Mouse (Mus musculus): ENCODE data around the gene Ube2l3. TPM values are rescaled to one million over a fixed set of nuclear protein-coding genes. Genes with fewer than 3 reads are reported as not detected.

Gene Ube2l3
- polyA plus RNA-seq, 1 experiment = 173 TPM

DNA sequence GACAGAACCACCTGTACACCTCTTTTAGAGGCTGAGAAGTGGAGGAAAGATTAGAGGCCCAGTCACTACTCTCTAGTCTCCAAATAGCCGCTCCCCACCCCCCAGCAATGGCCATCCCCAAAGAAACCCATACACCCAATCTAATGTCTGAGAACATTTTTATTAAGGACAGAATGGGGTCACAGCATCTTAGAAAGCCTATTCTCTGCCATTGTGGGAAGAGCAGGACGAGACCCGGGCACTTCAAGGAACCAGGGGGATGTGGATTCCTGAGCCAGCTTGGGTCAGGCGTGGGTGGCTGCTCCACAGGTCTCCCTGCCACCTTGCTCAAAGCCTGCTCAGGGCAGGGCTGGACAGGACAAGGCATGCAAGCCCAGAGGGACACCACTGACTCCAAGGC is 50.6 kb downstream of the Ube2l3 start:
- Histone ChIP-seq H3K4me1 (ENCODE audit: control insufficient read depth, insufficient read depth, low read length) (peaks cover 12% of the 10 kb centered on the region), H3K4me3 (ENCODE audit: insufficient read depth, low read length) (no peak overlapping the region), H3K27ac (ENCODE audit: insufficient read depth, low read length) (no peak overlapping the region)
- TF ChIP-seq POLR2A (IDR thresholded peaks at IDR 0.05; ENCODE audit: low read depth, low read length) = no peak
- no peak for TF ChIP-seq CTCF (IDR thresholded peaks at IDR 0.05; ENCODE audit: borderline replicate concordance, insufficient read depth, low read length)

GRCm38 (mm10) chr16:17150520-17151258 is 51.8 kb downstream of the Ube2l3 start:
- Histone ChIP-seq H3K27ac (ENCODE audit: insufficient read depth, low read length) (no peak overlapping the region), H3K4me3 (ENCODE audit: insufficient read depth, low read length) (no peak overlapping the region), H3K4me1 (ENCODE audit: control insufficient read depth, insufficient read depth, low read length) (peaks cover 12% of the 10 kb centered on the region)
- TF ChIP-seq CTCF (IDR thresholded peaks at IDR 0.05; ENCODE audit: borderline replicate concordance, insufficient read depth, low read length) (no peak), POLR2A (IDR thresholded peaks at IDR 0.05; ENCODE audit: low read depth, low read length) (no peak)

- TF ChIP-seq CTCF (IDR thresholded peaks at IDR 0.05; ENCODE audit: borderline replicate concordance, insufficient read depth, low read length) (peak; percentile 37; the same call in 1 of the 2 replicates), POLR2A (IDR thresholded peaks at IDR 0.05; ENCODE audit: low read depth, low read length) (0 out of 2 replicates have a peak, but pooled peaks have one; percentile 30)
- Histone ChIP-seq H3K4me3 (ENCODE audit: insufficient read depth, low read length) (peak overlapping the region; percentile 72), H3K27ac (ENCODE audit: insufficient read depth, low read length) (no peak overlapping the region), H3K4me1 (ENCODE audit: control insufficient read depth, insufficient read depth, low read length) (no peaks in the 10 kb centered on the region)
Measured at GRCm38 (mm10) chr16:17148084-17148483, 54.4 kb downstream of the Ube2l3 start.

DNA sequence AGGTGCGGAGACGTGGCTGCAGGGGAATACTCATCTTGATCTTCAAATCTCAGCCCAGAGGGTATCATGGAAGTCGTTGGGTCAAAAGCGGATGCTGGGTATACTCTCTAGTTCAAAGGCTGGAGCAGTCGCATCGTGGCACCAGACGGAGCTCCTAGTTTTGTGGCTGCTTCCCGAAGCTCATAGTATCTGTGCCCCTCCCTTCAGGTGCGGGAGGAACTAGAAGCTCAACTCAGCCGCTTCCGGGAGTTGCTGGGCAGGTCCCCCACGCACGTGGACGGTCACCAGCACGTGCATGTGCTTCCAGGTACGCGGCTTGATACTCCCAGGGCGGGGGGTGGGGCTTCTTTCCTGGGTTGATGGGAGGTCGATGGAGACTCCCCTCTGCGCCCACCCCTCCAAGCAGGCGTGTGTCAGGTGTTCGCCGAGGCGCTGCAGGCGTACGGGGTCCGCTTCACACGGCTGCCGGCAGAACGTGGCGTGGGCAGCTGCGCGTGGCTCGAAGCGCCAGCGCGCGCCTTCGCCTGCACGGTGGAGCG is 55.0 kb downstream of the Ube2l3 start:
- Histone ChIP-seq H3K4me3 (ENCODE audit: insufficient read depth, low read length) (peak overlapping the region; percentile 72), H3K27ac (ENCODE audit: insufficient read depth, low read length) (no peak overlapping the region), H3K4me1 (ENCODE audit: control insufficient read depth, insufficient read depth, low read length) (no peaks in the 10 kb centered on the region)
- TF ChIP-seq POLR2A (IDR thresholded peaks at IDR 0.05; ENCODE audit: low read depth, low read length) (no peak), CTCF (IDR thresholded peaks at IDR 0.05; ENCODE audit: borderline replicate concordance, insufficient read depth, low read length) (no peak)

GRCm38 (mm10) chr16:17146772-17147235 is 55.6 kb downstream of the Ube2l3 start, which contains the start of gene Ccdc116:
TSS of gene Ccdc116 (minus strand) at chr16:17147229.
- no peaks in the 10 kb centered on the region for H3K4me1 ChIP-seq (ENCODE audit: control insufficient read depth, insufficient read depth, low read length)
- peak within 1 kb of the TSS; percentile 72 for H3K4me3 ChIP-seq (ENCODE audit: insufficient read depth, low read length)
- no peak within 1 kb of the TSS for H3K27ac ChIP-seq (ENCODE audit: insufficient read depth, low read length)
- TF ChIP-seq CTCF (IDR thresholded peaks at IDR 0.05; ENCODE audit: borderline replicate concordance, insufficient read depth, low read length) = 0 out of 2 replicates have a peak, but pooled peaks have one; percentile 13
- TF ChIP-seq POLR2A (IDR thresholded peaks at IDR 0.05; ENCODE audit: low read depth, low read length) = peak; percentile 60

DNA sequence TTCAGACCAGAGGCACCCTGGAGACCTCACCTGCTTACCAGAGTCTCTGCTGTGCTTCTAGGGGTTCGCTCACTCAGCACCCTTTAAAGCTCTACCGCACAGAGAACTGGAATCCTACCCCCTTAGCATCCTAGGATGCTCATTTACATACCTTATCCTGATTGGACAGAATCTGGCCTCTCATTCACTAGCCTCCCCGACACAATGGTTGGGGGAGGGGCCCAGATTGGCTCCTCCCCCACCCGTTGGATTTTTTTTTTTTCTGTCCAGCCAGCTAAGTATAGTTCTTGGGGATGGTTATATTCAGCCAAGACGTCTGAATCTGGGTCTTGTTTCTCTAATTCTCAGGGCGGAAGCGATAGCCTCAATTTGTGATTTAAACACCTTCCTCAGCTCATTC is 58.1 kb downstream of the Ube2l3 start, which contains the start of gene Ydjc:
Gene Ydjc, plus strand, starts transcription at position 283 of the 400 bp plus-strand sequence.
- no peak within 1 kb of the TSS for H3K27ac ChIP-seq (ENCODE audit: insufficient read depth, low read length)
- no peaks in the 10 kb centered on the region for H3K4me1 ChIP-seq (ENCODE audit: control insufficient read depth, insufficient read depth, low read length)
- no peak for TF ChIP-seq CTCF (IDR thresholded peaks at IDR 0.05; ENCODE audit: borderline replicate concordance, insufficient read depth, low read length)
- TF ChIP-seq POLR2A (IDR thresholded peaks at IDR 0.05; ENCODE audit: low read depth, low read length) = no peak
- H3K4me3 ChIP-seq (ENCODE audit: insufficient read depth, low read length) = no peak within 1 kb of the TSS

GRCm38 (mm10) chr16:17137355-17137754 is 65.1 kb downstream of the Ube2l3 start:
- Histone ChIP-seq H3K4me3 (ENCODE audit: insufficient read depth, low read length) (no peak overlapping the region), H3K27ac (ENCODE audit: insufficient read depth, low read length) (no peak overlapping the region), H3K4me1 (ENCODE audit: control insufficient read depth, insufficient read depth, low read length) (peaks cover 2% of the 10 kb centered on the region)
- TF ChIP-seq POLR2A (IDR thresholded peaks at IDR 0.05; ENCODE audit: low read depth, low read length) (no peak), CTCF (IDR thresholded peaks at IDR 0.05; ENCODE audit: borderline replicate concordance, insufficient read depth, low read length) (no peak)

DNA sequence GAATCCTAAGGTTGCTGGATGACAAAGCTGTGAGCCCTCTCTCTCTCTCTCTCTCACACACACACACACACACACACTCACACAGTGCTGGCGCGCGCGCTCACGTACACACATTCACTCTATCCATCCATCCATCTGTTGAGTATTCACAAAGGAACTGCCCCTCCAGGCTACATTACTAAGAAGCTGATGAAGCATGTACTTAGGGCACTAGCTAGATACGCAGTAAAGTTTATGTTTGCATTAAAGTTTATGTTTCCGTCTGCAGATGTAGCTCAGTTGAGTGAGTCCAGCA is 69.6 kb downstream of the Ube2l3 start:
- TF ChIP-seq CTCF (IDR thresholded peaks at IDR 0.05; ENCODE audit: borderline replicate concordance, insufficient read depth, low read length) (no peak), POLR2A (IDR thresholded peaks at IDR 0.05; ENCODE audit: low read depth, low read length) (no peak)
- peak overlapping the region; percentile 27 for H3K4me3 ChIP-seq (ENCODE audit: insufficient read depth, low read length)
- H3K4me1 ChIP-seq (ENCODE audit: control insufficient read depth, insufficient read depth, low read length) = peaks cover 6% of the 10 kb centered on the region; the same call in 1 of the 2 replicates
- H3K27ac ChIP-seq (ENCODE audit: insufficient read depth, low read length) = no peak overlapping the region

- peak; percentile 70 for TF ChIP-seq POLR2A (IDR thresholded peaks at IDR 0.05; ENCODE audit: low read depth, low read length)
- TF ChIP-seq CTCF (IDR thresholded peaks at IDR 0.05; ENCODE audit: borderline replicate concordance, insufficient read depth, low read length) = no peak
- Histone ChIP-seq H3K27ac (ENCODE audit: insufficient read depth, low read length) (no peak within 1 kb of the TSS), H3K4me3 (ENCODE audit: insufficient read depth, low read length) (peak within 1 kb of the TSS; percentile 86), H3K4me1 (ENCODE audit: control insufficient read depth, insufficient read depth, low read length) (peaks cover 4% of the 10 kb centered on the region; the same call in 1 of the 2 replicates)
Measured at GRCm38 (mm10) chr16:17132089-17132905, 70.2 kb downstream of the Ube2l3 start, which contains the start of gene Sdf2l1. TSS of gene Sdf2l1 (minus strand) at chr16:17132383.

Measured in embryonic fibroblast, embryonic 13.5 days (primary cell).